Mouse (Mus musculus) myocyte (in vitro differentiated cells): ENCODE data around the gene Nfia. TPM values are rescaled to one million over a fixed set of nuclear protein-coding genes. Genes with fewer than 3 reads are reported as not detected.

Source experiments
- H3K27me3 ChIP-seq: one replicate; pipeline ENCODE4 v1.6.1; 2011; ENCODE audit not compliant: control insufficient read depth, insufficient read depth, insufficient read length
- H3K36me3 ChIP-seq: one replicate; pipeline ENCODE4 v1.6.1; 2011; ENCODE audit not compliant: control insufficient read depth, insufficient read depth
- H3K4me2 ChIP-seq: one replicate; pipeline ENCODE4 v1.6.1; 2011; ENCODE audit warnings: low read depth, control low read depth
- H3K4me3 ChIP-seq: one replicate; pipeline ENCODE4 v1.5.1; 2011; ENCODE audit warnings: mild to moderate bottlenecking, control low read depth, moderate library complexity
- H3K79me2 ChIP-seq: one replicate; pipeline ENCODE4 v1.6.1; 2011; ENCODE audit not compliant: control insufficient read depth, insufficient read depth
- H3ac ChIP-seq: one replicate; pipeline ENCODE4 v1.6.1; 2011; ENCODE audit not compliant: control insufficient read depth, insufficient read length
- CEBPB ChIP-seq: IDR thresholded peaks from 2 replicates; pipeline ENCODE4 v1.6.1; 2011; ENCODE audit warnings: mild to moderate bottlenecking, moderate library complexity; ENCODE audit not compliant: poor library complexity, insufficient read depth, severe bottlenecking
- E2F4 ChIP-seq: IDR thresholded peaks from one replicate; pipeline ENCODE4 v1.6.1; 2011; ENCODE audit warnings: mild to moderate bottlenecking, control low read depth, moderate library complexity; ENCODE audit not compliant: insufficient read depth
- MAX ChIP-seq: IDR thresholded peaks from one replicate; pipeline ENCODE4 v1.6.1; 2011; ENCODE audit warnings: low read depth, mild to moderate bottlenecking, control low read depth
- MYOD1 ChIP-seq, 3 experiments: IDR thresholded peaks; one replicate each; pipeline ENCODE4 v1.6.1; 2011; ENCODE audit warnings: control low read depth in 2 of 3, low read depth in 2 of 3, mild to moderate bottlenecking in 2 of 3, moderate library complexity in 1 of 3; ENCODE audit not compliant: insufficient read length in 2 of 3, control insufficient read depth in 1 of 3
- MYOG ChIP-seq, 3 experiments: IDR thresholded peaks; one replicate each; pipeline ENCODE4 v1.6.1; 2011; ENCODE audit warnings: control low read depth in 2 of 3, low read depth in 2 of 3, mild to moderate bottlenecking in 2 of 3; ENCODE audit not compliant: insufficient read length in 2 of 3, control insufficient read depth in 1 of 3, insufficient read depth in 1 of 3
- POLR2A ChIP-seq: IDR thresholded peaks from one replicate; pipeline ENCODE4 v1.6.1; 2011; ENCODE audit warnings: low read depth, mild to moderate bottlenecking, control low read depth, moderate library complexity; ENCODE audit not compliant: insufficient read length
- POLR2AphosphoS2 ChIP-seq: IDR thresholded peaks from one replicate; pipeline ENCODE4 v1.6.1; 2011; ENCODE audit warnings: low read depth, control low read depth; ENCODE audit not compliant: insufficient read length
- REST ChIP-seq: IDR thresholded peaks from one replicate; pipeline ENCODE4 v1.6.1; 2011; ENCODE audit warnings: mild to moderate bottlenecking, control low read depth, moderate library complexity; ENCODE audit not compliant: insufficient read depth, insufficient read length
- SRF ChIP-seq: IDR thresholded peaks from one replicate; pipeline ENCODE4 v1.6.1; 2011; ENCODE audit warnings: low read depth; ENCODE audit not compliant: control insufficient read depth, insufficient read length
- TCF12 ChIP-seq: IDR thresholded peaks from one replicate; pipeline ENCODE4 v1.6.1; 2011; ENCODE audit warnings: mild to moderate bottlenecking, control low read depth; ENCODE audit not compliant: poor library complexity, insufficient read depth, severe bottlenecking
- TCF3 ChIP-seq: IDR thresholded peaks from one replicate; pipeline ENCODE4 v1.6.1; 2011; ENCODE audit warnings: low read depth, control low read depth; ENCODE audit not compliant: insufficient read length
- USF1 ChIP-seq: IDR thresholded peaks from one replicate; pipeline ENCODE4 v1.6.1; 2011; ENCODE audit warnings: low read depth, mild to moderate bottlenecking, control low read depth, moderate library complexity
- polyA plus RNA-seq: library from polyadenylated mRNA; unstranded; fragments of >200 nt; fragmentation: generic; extraction: Trizol; gene quantifications from one replicate; pipeline ENCODE4 v1.2.1, GENCODE M21; 2012; ENCODE audit warnings: missing spikeins

Gene Nfia
- polyA plus RNA-seq, 1 experiment, result 0.25 TPM

- no peak overlapping the region for H3ac ChIP-seq
- no peak overlapping the region for H3K4me2 ChIP-seq
- H3K79me2 ChIP-seq, result no peaks in the 10 kb centered on the region
- no peaks in the 10 kb centered on the region for H3K36me3 ChIP-seq
- H3K4me3 ChIP-seq, result no peak overlapping the region
- no peak for TF ChIP-seq TCF3
- no peak for TF ChIP-seq MYOG (IDR thresholded peaks at IDR 0.05; ENCODE audit: control insufficient read depth in 1 of 3, insufficient read depth in 1 of 3, insufficient read length in 2 of 3, low read depth in 2 of 3)
- TF ChIP-seq USF1, result no peak
- TF ChIP-seq E2F4, result no peak
- TF ChIP-seq TCF12, result no peak
- TF ChIP-seq REST, result no peak
- TF ChIP-seq MYOD1 (IDR thresholded peaks at IDR 0.05; ENCODE audit: control insufficient read depth in 1 of 3, insufficient read length in 2 of 3, low read depth in 2 of 3), result no peak
- no peak for TF ChIP-seq POLR2A
- TF ChIP-seq SRF, result no peak
- no peak for TF ChIP-seq MAX
- no peak for TF ChIP-seq CEBPB
- no peak for TF ChIP-seq POLR2AphosphoS2
- H3K27me3 ChIP-seq, result no peaks in the 10 kb centered on the region
Measured at GRCm38 (mm10) chr4:98130798-98131197, 358.3 kb downstream of the Nfia start.

GRCm38 (mm10) chr4:98134027-98134426 lies 361.5 kb downstream of the Nfia start:
- no peak overlapping the region for H3K4me3 ChIP-seq
- no peak overlapping the region for H3K4me2 ChIP-seq
- no peaks in the 10 kb centered on the region for H3K27me3 ChIP-seq
- TF ChIP-seq E2F4, result no peak
- TF ChIP-seq CEBPB, result no peak
- no peak for TF ChIP-seq MAX
- no peak overlapping the region for H3ac ChIP-seq
- H3K79me2 ChIP-seq, result no peaks in the 10 kb centered on the region
- H3K36me3 ChIP-seq, result no peaks in the 10 kb centered on the region

DNA sequence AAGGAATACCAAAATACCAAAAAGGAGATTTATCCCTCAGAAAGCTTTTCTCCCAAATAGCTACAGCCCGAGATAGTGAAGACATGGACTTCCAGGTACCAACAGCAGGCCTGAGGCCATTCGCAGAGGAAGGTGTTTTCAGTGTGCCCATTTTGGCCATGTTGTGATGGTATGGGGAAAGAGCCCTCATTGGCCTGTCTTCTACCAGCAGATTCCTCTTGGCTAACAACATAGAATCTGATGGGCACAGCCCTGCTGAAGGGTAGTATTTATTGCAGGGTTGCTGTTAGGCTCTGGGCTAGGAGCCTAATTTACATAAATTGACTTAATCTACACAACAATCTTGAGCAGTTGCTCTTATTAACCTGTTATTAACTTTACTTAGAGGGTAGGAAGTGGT lies 363.5 kb downstream of the Nfia start:
- no peak overlapping the region for H3K4me2 ChIP-seq
- TF ChIP-seq TCF3 (no peak), TCF12 (no peak), CEBPB (no peak), REST (no peak), MYOG (IDR thresholded peaks at IDR 0.05; ENCODE audit: control insufficient read depth in 1 of 3, insufficient read depth in 1 of 3, insufficient read length in 2 of 3, low read depth in 2 of 3) (no peak), E2F4 (no peak), POLR2AphosphoS2 (no peak), USF1 (no peak), MAX (no peak), SRF (no peak), POLR2A (no peak), MYOD1 (IDR thresholded peaks at IDR 0.05; ENCODE audit: control insufficient read depth in 1 of 3, insufficient read length in 2 of 3, low read depth in 2 of 3) (no peak)
- no peak overlapping the region for H3ac ChIP-seq
- H3K27me3 ChIP-seq, result no peaks in the 10 kb centered on the region
- no peaks in the 10 kb centered on the region for H3K36me3 ChIP-seq
- H3K79me2 ChIP-seq, result no peaks in the 10 kb centered on the region
- no peak overlapping the region for H3K4me3 ChIP-seq

- Histone ChIP-seq H3K79me2 (no peaks in the 10 kb centered on the region), H3K4me2 (no peak overlapping the region), H3ac (no peak overlapping the region), H3K4me3 (no peak overlapping the region), H3K27me3 (no peaks in the 10 kb centered on the region), H3K36me3 (no peaks in the 10 kb centered on the region)
- TF ChIP-seq MYOG (IDR thresholded peaks at IDR 0.05; ENCODE audit: control insufficient read depth in 1 of 3, insufficient read depth in 1 of 3, insufficient read length in 2 of 3, low read depth in 2 of 3), result no peak
- no peak for TF ChIP-seq MAX
- no peak for TF ChIP-seq TCF3
- TF ChIP-seq SRF, result no peak
- TF ChIP-seq MYOD1 (IDR thresholded peaks at IDR 0.05; ENCODE audit: control insufficient read depth in 1 of 3, insufficient read length in 2 of 3, low read depth in 2 of 3), result no peak
- TF ChIP-seq REST, result no peak
- no peak for TF ChIP-seq USF1
- no peak for TF ChIP-seq E2F4
- TF ChIP-seq CEBPB, result no peak
- TF ChIP-seq POLR2AphosphoS2, result no peak
- no peak for TF ChIP-seq POLR2A
Measured at GRCm38 (mm10) chr4:98142879-98143436, 370.4 kb downstream of the Nfia start.

GRCm38 (mm10) chr4:98150576-98150975 lies 378.0 kb downstream of the Nfia start:
- TF ChIP-seq REST (no peak), TCF12 (no peak), MYOG (IDR thresholded peaks at IDR 0.05; ENCODE audit: control insufficient read depth in 1 of 3, insufficient read depth in 1 of 3, insufficient read length in 2 of 3, low read depth in 2 of 3) (no peak), POLR2AphosphoS2 (no peak), CEBPB (no peak), POLR2A (no peak), MAX (no peak), SRF (no peak), TCF3 (no peak), E2F4 (no peak), MYOD1 (IDR thresholded peaks at IDR 0.05; ENCODE audit: control insufficient read depth in 1 of 3, insufficient read length in 2 of 3, low read depth in 2 of 3) (no peak), USF1 (no peak)
- Histone ChIP-seq H3K27me3 (no peaks in the 10 kb centered on the region), H3ac (no peak overlapping the region), H3K36me3 (no peaks in the 10 kb centered on the region), H3K79me2 (no peaks in the 10 kb centered on the region), H3K4me3 (no peak overlapping the region), H3K4me2 (no peak overlapping the region)
